Mouse (Mus musculus) spleen, postnatal 10 days (tissue): ENCODE results near the gene Manbal.

Experiments
- DNase-seq, 2 experiments: peaks; one replicate each; pipeline ENCODE4 v3.0.0; 2021 to 2022; ENCODE audit warnings: low spot score in 2 of 2

Gene Manbal

DNA sequence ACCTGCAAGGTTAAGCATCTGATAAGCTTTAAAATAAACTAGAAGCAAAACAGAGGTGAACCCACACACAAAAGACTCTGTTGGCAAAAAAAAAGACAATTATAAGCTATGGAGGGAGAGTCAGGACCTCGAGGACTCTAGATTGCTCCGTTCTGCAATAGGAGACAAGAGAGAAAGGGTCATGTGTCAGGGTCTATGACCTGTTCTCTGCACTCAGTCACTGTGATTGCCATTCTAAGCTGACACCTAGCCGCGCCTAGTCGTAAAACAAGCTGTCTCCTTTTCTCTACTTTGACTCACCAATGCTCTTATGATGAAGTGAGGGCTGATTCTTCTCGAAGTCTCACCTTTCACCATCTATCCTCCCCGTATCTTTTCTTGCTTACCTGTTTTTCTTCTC, 45.1 kb downstream of the Manbal start:
- no peak for DNase-seq

DNA sequence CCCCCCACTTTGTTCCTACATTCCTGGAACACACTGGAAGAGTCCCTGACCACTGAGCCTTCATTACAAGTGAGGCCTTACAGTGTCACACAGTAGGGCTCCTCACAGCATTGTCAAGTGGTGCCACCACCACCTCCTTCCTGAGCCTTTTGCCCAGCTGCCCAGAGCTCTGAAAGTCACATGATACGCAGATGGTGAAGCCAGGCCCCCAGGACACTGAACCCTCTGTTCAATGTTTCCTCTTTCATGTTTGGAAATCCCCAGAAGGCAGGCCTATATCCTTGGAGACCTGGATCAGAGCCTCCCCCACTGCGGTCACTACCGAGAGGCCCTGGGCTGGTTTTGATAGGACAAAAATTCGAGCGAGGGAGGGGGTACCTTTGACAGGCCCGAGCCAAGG, 49.8 kb downstream of the Manbal start:
- no peak for DNase-seq

DNA sequence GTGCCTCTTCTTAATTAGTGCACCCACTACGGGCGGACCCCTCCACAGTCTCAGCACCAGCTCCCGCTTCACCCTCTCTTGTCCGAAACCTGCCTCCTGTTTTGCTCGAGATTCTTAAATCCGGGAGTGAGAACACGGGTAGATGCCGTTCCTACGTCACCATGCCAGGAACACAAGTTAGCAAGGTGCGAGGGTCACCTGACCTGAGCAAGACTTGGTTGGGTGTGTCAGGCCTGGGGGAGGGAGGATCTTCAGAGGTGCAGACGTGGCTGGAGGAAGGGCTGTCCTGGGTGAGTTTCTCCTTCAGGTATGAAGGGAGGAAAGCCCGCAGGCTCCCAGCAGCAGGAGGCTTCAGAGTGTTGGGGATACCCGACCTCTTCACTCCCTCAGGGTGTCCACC, 50.8 kb downstream of the Manbal start, which contains the start of gene Src:
Gene Src (plus strand): TSS at position 239 of the 400 bp plus-strand sequence.
- DNase-seq, result no peak

DNA sequence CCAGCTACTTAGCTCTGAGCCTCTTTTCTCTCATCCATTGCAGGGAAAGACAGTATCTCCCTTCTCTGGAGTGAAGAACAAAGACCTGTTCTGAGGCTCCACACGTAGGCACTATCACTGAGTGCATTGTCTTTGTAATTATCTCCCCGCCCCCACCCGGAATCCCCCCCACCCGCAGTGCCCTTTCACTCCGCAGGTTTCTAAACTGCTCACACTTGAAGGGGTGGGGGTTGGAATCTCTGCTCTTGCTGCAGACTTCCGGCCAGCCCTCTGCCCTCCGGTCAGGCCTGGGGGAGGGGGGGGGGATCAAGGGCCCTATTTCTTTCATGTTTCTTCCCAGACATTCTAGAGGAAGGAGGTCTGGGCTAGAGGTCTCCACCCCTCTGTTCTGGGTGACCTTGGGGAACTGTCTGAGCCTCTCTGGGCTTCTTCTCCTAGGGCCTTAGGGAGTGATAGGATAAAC, 51.2 kb downstream of the Manbal start:
- DNase-seq, result no peak

DNA sequence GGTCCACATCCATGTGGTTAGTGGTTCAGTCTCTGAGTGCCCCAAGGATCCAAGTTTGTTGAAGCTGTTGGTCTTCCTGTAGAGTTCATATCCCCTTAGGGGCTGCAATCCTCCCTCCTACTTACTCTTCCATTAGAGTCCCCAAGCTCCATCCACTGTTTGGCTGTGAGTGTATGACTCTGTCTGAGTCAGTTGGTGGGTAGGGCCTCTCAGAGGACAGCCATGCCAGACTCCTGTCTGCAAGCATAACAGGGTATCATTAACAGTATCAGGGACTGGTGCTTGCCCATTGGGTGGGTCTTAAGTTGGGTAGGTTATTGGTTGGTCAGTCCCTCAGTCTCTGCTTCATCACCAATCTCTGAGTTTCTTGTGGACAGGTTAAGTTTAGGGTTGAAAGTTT, 52.1 kb downstream of the Manbal start:
- DNase-seq, result no peak

DNA sequence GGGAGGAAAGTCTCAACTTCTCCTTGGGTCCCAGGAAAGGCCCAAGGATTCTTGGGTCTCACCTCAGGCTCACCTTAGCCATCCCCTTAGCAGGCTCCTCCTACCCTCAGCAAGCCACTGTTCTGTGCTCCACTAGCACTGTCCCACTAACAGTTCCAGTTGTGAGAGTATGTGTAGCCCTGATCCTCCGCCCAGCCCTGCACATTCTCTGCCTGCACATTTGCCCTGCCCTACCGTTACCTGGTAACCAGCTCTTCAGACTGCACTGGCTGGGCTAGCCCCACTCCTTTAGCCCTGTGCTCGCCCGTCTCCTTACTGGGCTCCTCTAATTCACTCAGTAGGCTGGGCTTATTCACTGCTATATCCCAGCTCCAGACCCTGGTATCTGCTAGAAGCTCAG, 53.0 kb downstream of the Manbal start:
- no peak for DNase-seq

DNA sequence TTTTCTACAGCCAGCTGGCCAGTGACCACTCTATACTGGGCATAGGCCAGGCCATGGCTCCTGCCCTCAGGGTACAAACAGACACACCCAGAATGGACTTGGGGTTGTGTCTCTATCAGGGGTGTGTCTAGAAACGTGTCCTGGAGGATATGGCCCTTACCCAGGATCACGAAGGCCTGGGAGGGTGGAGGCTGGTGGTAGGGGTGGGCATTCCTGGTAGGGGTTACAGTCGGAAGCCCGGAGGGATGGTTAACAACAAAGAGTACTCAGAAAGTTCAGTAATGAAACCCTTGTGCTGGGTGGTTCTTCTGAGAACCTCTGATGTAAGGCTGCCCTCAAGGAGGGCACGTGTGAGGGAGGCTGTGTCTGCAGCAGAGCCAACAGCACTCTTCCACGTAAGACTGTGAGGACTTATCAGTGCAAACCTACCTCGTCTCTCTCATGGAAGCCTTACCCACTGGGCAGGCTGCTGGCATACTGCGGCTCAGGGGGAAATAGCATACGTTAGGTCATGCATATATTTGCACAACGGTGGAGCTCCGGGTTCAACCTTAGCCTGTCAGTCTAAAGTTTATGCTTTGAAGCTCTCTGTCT, 54.8 kb downstream of the Manbal start:
- no peak for DNase-seq

DNA sequence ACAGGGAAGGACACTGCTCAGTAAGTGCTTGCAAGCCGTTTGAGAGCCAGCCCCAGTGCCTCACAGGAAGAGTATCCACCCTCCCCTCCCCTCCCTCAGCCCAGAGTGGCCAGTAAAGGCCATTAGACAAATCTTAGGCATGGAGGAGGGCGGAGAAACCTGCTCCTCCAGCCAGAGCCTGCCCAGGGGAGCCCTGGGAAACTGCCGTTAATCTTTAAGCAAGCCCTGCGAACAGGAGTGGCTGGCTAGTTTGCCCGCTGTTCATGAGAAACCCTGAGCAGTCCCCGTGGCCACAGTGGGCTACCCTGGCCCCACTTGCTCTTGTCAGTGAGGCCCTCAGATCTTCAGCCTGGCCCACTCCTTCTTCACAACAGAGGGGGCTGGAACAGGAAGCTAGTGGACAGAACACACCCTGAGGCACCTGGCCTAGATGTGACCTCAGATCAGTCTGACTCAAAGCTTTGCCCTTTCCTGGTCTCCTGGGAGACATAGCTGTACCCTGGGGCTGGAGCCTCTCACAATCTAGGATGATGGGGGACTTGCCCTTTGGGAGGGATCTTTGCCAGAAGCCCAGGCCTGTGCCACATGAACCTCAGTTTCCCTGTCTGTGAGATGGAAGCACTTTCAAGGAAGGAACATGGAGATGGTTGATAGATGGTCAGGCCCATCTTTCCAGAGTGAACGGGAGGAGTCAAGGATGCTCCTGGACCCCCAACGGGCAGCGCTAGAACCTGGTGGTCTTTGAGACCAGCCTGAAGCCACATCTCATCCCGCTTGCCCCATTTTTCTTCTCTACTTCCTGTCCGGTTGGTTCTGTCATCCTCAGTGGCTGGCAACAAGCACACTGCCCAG, 55.7 kb downstream of the Manbal start:
- DNase-seq, result no peak

DNA sequence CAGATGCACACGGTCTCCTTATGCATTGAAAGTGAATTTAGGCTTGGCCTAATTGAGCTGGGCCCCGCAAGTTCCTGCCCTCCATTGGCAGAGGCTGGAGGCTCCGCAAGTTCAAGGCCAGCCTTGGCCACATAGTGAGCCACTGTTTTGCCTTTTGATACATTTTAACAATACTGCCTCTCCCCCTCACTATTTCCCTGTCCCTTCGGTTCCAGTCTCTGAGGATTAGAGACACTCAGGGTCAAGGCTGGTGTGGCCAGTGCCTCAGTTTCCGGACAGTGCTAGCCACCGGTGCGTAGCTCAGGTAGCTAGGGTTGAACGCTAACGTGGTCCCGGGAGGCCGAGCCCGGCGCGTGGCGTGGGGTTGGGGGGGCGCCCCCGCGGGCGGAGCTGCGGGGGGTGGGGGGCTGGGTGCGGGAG, 56.3 kb downstream of the Manbal start:
- no peak for DNase-seq

DNA sequence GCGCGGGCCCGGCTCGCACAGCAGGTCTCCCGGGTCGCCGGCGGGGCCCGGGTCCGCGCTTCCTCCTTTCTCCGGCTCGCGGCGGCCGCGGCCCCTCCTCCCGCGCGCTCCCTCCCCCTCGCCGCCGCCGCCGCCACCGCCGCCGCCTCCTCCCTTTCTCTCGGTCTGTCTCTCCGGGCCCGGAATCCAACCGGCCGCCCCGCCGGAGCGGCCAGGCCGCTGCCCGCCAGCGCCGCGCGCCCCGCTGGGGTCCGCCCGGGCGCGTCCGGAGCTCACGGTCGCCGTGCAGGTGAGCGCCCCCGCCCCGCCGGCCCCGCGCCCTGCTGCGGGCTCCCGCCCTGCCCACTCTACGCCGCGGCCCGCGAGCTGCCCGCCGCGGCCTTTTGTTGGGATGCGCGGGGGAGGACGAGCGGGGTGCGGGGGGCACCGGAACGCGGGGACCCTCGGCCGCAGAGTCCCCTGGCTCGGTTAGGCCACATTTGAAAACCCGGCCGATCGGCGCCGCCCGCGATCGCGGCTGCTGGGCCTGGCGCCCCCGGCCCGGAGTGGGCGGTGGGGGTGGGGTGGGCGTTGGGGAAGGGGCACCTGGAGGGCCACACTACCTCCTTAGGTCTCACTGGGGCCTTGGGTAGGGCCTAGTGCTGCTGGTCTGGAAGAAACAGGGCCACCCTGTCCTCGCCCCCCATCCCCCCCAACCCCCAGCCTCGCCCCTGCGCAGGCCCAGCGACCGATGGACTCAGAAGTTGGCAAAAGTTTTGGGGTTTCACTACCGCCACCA, 56.9 kb downstream of the Manbal start:
- peak in 1 of 2 experiments; percentile 43 for DNase-seq

DNA sequence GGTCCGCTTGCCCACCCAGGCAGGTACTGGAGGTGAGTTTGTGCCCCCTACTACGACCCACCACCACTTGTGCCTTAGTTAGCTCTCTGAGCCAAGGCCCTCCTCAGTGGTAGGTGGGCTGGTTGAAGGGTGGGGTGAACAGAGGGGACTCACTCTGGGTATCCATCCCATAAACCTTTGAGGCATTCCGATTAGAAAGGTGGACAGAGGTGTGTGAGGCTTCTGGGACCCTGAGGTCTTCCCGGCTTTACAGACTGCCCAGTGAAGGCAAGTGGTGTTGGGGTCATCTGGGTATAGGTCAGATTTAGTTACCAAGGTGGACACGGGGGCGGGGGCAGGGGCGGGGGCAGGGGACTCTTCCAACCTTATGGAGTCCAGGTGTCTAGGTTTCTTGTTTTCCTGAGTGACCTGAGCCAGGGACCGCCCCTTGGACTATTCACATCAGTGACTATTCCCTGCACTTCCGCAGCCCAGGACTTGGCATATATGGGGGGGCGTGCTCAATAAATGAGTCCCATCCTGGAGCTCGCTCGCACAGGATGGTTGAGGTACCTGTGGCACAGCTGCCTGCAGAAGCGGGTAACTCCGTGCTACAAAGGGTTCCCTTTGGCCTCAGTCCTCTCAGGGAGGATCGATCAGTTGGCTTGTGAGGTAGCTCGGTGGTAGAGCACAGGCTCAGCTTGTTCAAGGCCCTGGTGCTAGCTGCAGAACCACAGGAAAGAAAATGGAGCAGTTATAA, 57.7 kb downstream of the Manbal start:
- DNase-seq, result no peak

DNA sequence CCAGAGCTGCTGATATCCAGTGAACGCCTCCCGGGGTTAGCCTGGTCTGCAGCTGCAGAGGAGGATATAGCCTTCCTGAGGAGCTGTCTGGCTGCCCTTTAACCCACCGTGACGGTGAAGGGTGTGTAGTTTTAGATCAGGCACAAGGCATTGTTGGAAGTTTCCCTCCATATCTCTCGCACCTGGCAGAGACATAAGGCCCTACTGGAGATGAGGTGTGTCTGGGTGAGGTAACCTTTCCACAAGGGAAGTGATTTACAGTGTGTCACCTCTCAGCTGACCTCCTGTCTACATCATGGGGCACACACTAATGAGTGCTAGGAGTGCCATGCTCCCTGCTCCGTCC, 58.2 kb downstream of the Manbal start:
- no peak for DNase-seq

DNA sequence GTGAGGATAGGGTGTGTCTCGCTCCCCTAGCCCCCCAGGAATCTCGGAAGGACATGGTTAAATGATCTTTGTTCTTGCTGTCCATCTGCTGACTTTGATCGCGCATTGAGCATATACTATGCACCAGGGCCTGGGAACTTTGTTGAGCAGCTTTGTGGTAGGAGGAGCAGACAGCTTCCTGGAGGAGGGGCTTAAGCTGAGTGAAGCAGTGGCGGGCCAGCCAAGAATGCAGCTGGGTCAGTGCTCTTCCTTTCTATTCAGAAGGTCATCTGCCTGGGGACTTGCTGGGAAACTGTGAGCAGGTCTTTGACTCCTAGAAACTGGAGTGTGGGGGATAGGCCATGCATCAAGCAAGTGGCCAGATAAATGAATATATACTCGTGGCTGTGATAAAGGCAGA, 58.8 kb downstream of the Manbal start:
- no peak for DNase-seq

DNA sequence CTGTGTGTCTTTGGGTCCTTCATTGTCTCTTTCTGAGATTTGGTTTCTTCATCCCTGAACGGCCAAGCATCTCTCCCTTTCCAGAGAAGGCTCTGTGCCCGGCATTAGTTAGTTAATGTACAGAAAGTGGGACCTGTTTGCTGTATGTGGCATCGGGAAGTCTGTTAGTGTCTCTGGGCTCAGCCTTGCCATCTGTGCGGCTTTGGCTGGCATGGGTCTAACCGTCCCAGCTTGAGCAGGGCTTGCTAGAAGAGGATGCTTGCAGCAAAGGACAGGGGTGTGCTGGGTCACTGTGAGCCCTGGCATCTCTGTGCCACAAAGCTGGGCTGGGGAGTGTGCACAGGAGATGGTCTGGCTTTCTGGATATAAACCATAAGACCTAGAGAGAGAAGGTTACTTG, 59.8 kb downstream of the Manbal start:
- DNase-seq, result no peak

DNA sequence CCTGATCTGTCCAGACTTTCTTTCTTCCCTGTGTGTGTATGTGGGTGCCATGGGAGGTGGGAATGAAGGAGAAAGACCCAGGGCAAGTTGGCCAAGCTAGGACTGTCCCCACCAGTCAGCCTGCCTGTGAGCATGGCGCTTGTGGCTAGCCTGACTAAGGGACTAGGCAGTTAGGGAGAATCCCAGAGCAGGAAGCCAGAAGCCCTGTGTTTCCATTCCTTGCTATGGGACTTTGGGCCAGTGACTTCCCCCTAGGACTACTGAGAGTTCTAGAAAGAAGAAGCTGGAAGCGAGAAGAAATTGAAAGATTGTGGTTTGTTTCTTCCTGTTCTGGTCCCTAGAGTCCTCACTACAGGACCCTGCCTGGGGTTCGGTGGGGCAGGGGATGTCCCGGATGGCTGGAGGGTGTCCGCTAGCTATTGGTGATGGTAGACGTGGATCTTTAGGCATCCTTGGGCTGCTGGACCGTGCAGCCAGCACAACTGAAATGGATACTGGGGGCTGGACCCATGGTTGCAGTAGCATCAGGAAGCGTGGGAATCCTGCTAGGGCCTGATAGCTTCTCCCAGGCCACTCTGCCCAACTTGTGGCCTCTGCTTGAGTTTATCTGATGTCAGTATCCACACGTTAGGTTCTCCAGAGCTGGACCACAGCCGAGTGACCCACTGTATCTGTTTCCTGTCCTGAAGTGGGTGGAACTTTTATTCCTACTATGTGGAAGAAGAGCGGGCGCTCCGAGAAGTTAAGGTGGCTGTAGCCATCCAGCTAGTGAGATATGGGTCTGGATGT, 61.2 kb downstream of the Manbal start:
- DNase-seq, result no peak

DNA sequence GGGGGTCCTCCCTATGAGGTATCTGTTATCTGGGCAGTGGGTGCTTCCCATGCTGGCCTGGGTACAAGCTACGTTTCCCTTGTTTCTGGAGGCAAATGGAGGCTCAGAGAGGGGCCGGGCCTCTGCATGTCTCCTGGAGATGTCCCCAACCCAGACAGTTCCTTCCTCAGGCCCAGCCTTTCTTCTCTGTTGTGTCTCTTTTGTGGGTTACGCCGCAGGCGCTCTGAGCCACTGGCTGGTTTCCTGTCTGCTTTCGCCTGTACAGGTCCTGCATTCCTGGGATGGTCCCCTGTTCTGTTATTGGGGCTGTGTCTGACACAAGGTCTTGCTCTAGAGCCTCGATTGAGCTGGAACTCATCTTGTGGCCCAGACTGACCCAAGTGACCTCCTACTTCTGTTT, 62.3 kb downstream of the Manbal start:
- DNase-seq, result no peak

DNA sequence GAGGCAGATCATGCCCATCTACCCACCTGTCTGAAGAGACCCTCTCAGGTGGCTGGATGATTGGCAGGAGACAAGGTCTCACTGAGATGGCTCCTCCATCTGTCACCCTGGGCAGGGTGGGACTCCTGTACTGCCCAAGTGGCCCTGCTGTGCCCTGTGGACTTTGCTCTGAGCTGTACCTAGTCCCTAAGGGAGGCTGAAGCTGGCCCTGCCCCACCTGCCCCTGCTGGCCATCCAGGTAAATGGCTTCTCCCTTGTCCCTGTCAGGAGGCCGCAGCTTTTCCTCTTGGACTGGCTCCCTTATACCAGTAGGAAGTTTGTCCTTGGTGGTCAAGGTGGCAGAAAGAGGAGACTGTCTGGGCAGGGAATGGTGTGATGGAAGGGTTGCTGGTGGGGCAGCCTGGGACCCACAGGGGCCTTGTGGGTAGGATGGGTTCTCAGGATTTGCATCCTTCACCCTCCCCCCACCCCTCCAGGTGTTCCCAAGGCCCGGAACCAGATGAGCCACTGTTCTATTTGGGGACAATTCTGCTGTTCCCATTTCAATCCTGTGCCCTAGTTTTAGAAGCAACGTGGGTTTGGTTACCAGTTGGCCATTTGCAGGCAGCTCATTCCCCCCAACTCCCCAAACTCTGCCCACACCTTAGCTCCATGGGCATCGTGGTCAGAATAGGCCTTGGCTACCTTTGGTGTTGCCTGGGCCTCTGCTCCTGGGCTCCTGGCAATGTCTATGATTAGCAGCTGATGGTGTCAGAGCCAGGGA, 63.5 kb downstream of the Manbal start:
- no peak for DNase-seq

DNA sequence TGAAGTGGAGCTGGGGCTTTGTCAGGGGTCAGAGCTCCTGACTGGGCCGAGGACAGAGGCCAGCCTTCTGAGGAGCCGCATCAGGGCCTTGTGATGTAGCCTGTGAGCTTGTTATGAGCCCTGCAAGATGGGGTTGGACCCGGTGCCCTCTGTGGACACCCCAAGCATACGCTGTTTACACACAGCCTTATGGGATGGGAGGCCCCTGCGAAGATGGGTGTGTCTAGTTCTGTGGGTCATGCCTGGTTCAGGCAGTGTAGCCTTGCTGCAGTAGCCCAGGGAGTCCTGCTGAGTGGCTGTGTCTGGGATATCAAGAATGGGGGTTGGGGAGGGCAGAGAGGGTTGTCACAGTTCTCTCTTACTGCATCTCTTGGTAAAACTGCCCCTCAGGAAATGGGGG, 64.5 kb downstream of the Manbal start:
- DNase-seq, result no peak

DNA sequence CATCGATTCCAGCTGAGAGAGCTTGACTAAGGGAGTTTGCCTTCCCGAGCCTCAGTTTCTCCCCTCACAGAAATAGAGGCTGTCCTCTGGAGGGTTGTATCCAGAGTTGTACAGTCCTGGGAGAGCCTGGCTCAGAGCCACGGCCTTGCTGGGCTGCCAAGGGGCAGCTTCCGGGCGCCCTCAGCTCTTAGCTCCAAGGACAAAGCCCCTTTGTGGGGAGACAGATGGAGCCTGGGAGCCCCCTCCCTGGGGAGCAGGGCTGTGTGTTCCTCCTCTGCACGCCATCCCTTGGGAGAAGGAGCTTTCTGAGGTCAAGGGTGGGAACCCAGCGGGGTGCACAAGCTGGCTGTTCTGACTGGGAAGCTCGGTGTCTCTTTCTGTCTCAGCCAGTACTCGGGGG, 65.1 kb downstream of the Manbal start:
- DNase-seq, result no peak

DNA sequence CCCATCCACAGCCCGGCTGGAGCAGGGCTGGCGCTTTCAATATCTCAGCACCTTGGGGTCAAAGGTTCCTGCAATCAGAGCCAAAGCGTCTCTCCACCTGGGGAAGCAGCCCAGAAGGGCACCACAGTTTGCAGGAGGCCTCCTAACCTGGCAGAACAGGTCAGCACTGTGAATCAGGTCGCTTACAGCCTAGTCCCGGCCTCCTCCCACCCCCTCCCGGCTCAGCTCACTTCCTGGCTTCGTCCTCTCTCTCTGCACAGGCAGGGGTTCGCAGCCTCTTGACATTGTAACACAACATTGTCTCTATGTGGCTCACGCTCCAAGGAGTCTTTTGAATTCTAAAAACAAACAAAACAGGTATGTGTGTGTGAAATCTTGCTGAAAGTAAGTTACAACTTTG, 66.6 kb downstream of the Manbal start:
- DNase-seq, result no peak
